Mouse (Mus musculus) lung, embryonic 15.5 days (tissue): ENCODE measurements around the gene Nkx6-1. TPM values are rescaled to one million over a fixed set of nuclear protein-coding genes. Genes with fewer than 3 reads are reported as not detected.
A peak's percentile ranks its signal among the peaks of the same experiment; 100 is the strongest.

Experiments used
- ATAC-seq: fragments of 200-750 bp; cut with Nextera tagmentation; 2 replicates; pipeline ENCODE4 v1.8.0; 2017; ENCODE audit warnings: moderate number of reproducible peaks, borderline replicate concordance; ENCODE audit not compliant: low FRiP score, low TSS enrichment; ENCODE audit errors: extremely low read depth
- H3K27ac ChIP-seq: fragments of 300-500 bp; sonication (generic); 2 replicates; pipeline ENCODE4 v1.5.1; 2015; ENCODE audit warnings: moderate library complexity, mild to moderate bottlenecking, inconsistent platforms
- H3K27me3 ChIP-seq: fragments of 300-500 bp; sonication (generic); 2 replicates; pipeline ENCODE4 v1.6.1; 2015; ENCODE audit warnings: inconsistent platforms
- H3K36me3 ChIP-seq: fragments of 300-500 bp; sonication (generic); 2 replicates; pipeline ENCODE4 v1.6.1; 2015; ENCODE audit warnings: inconsistent platforms
- H3K4me1 ChIP-seq: fragments of 300-500 bp; sonication (generic); 2 replicates; pipeline ENCODE4 v1.6.1; 2015; ENCODE audit warnings: inconsistent platforms
- H3K4me2 ChIP-seq: fragments of 300-500 bp; sonication (generic); 2 replicates; pipeline ENCODE4 v1.6.1; 2015; ENCODE audit warnings: inconsistent platforms, mild to moderate bottlenecking, moderate library complexity
- H3K4me3 ChIP-seq: fragments of 300-500 bp; sonication (generic); 2 replicates; pipeline ENCODE4 v1.5.1; 2015; ENCODE audit warnings: mild to moderate bottlenecking, inconsistent platforms
- H3K9ac ChIP-seq: fragments of 300-500 bp; sonication (generic); 2 replicates; pipeline ENCODE4 v1.6.1; 2015; ENCODE audit warnings: inconsistent platforms
- H3K9me3 ChIP-seq: fragments of 300-500 bp; sonication (generic); 2 replicates; pipeline ENCODE4 v1.6.1; 2016; ENCODE audit warnings: inconsistent platforms
- WGBS: fragments of 180-500 bp; shearing (Covaris S2); methylation state at CpG from one replicate; pipeline ENCODE4 v1.1.7; 2015; 5-methylcytosine and 5-hydroxymethylcytosine counted together
- polyA plus RNA-seq: library from polyadenylated mRNA; unstranded; fragments of >200 nt; fragmentation: Nextera tagmentation; extraction: Ambion mirVana; gene quantifications from 2 replicates; pipeline ENCODE4 v1.2.1, GENCODE M21; 2015

Nkx6-1 gene
- polyA plus RNA-seq = 0.42 and 0.54 TPM in 2 replicates

- WGBS = under 1% methylated on average over 39 of the region's 39 CpGs
- Histone ChIP-seq H3K4me2 (peak within 1 kb of the TSS; percentile 69), H3K36me3 (no peaks in the 10 kb centered on the region), H3K27me3 (peaks cover 100% of the 10 kb centered on the region), H3K9me3 (no peaks in the 10 kb centered on the region), H3K9ac (no peak within 1 kb of the TSS), H3K4me3 (peak within 1 kb of the TSS; percentile 38), H3K4me1 (peaks cover 26% of the 10 kb centered on the region), H3K27ac (no peak within 1 kb of the TSS)
- peak; percentile 95 for ATAC-seq
Observed at GRCm38 (mm10) chr5:101664945-101665615, at the start of gene Nkx6-1. Nkx6-1 (minus strand) TSS chr5:101664996.

GRCm38 (mm10) chr5:101713064-101713613 lies 48.3 kb upstream of the Nkx6-1 start:
- no peaks in the 10 kb centered on the region for H3K9me3 ChIP-seq
- H3K4me3 ChIP-seq = no peak overlapping the region
- H3K27ac ChIP-seq = no peak overlapping the region
- no peak for ATAC-seq
- H3K4me1 ChIP-seq = no peaks in the 10 kb centered on the region
- no peaks in the 10 kb centered on the region for H3K36me3 ChIP-seq
- no peak overlapping the region for H3K9ac ChIP-seq
- 74% methylated on average over 6 of the region's 6 CpGs for WGBS
- no peaks in the 10 kb centered on the region for H3K27me3 ChIP-seq
- no peak overlapping the region for H3K4me2 ChIP-seq

GRCm38 (mm10) chr5:101703374-101704260 lies 38.8 kb upstream of the Nkx6-1 start:
- WGBS = 52% methylated on average over 24 of the region's 25 CpGs
- no peaks in the 10 kb centered on the region for H3K36me3 ChIP-seq
- peak overlapping the region; percentile 9; the same call in 1 of the 2 replicates for H3K4me2 ChIP-seq
- H3K4me1 ChIP-seq = no peaks in the 10 kb centered on the region
- H3K4me3 ChIP-seq = 0 out of 2 replicates have a peak overlapping the region, but pooled peaks have one; percentile 8
- no peak overlapping the region for H3K27ac ChIP-seq
- no peak overlapping the region for H3K9ac ChIP-seq
- H3K9me3 ChIP-seq = no peaks in the 10 kb centered on the region
- H3K27me3 ChIP-seq = peaks cover 12% of the 10 kb centered on the region; the same call in 1 of the 2 replicates
- no peak for ATAC-seq

- WGBS = 76% methylated on average over 11 of the region's 11 CpGs
- ATAC-seq = no peak
- H3K27ac ChIP-seq = no peak overlapping the region
- no peak overlapping the region for H3K4me2 ChIP-seq
- H3K4me3 ChIP-seq = no peak overlapping the region
- H3K9ac ChIP-seq = no peak overlapping the region
- no peaks in the 10 kb centered on the region for H3K36me3 ChIP-seq
- H3K9me3 ChIP-seq = no peaks in the 10 kb centered on the region
- H3K27me3 ChIP-seq = peaks cover 12% of the 10 kb centered on the region; the same call in 1 of the 2 replicates
- no peaks in the 10 kb centered on the region for H3K4me1 ChIP-seq
Observed at GRCm38 (mm10) chr5:101702636-101703035, 37.8 kb upstream of the Nkx6-1 start.

- H3K27ac ChIP-seq = no peak overlapping the region
- no peak overlapping the region for H3K9ac ChIP-seq
- H3K9me3 ChIP-seq = no peaks in the 10 kb centered on the region
- no peak overlapping the region for H3K4me3 ChIP-seq
- 2% methylated on average over 3 of the region's 3 CpGs for WGBS
- no peak for ATAC-seq
- H3K4me1 ChIP-seq = no peaks in the 10 kb centered on the region
- peak overlapping the region; percentile 21; the same call in 1 of the 2 replicates for H3K4me2 ChIP-seq
- H3K27me3 ChIP-seq = peaks cover 12% of the 10 kb centered on the region; the same call in 1 of the 2 replicates
- H3K36me3 ChIP-seq = no peaks in the 10 kb centered on the region
Observed at GRCm38 (mm10) chr5:101700607-101701006, 35.8 kb upstream of the Nkx6-1 start.

GRCm38 (mm10) chr5:101688581-101688980 lies 23.8 kb upstream of the Nkx6-1 start:
- WGBS = 20% methylated on average over 15 of the region's 15 CpGs
- no peak overlapping the region for H3K4me2 ChIP-seq
- peak; percentile 31; the same call in 1 of the 2 replicates for ATAC-seq

GRCm38 (mm10) chr5:101683340-101683739 lies 18.5 kb upstream of the Nkx6-1 start:
- 0 out of 2 replicates have a peak, but pooled peaks cover 3% of the 10 kb centered on the region for H3K4me1 ChIP-seq
- H3K36me3 ChIP-seq = no peaks in the 10 kb centered on the region
- H3K4me2 ChIP-seq = no peak overlapping the region
- whole genome bisulfite sequencing = 32% methylated on average over 5 of the region's 5 CpGs
- H3K9me3 ChIP-seq = no peaks in the 10 kb centered on the region
- no peak overlapping the region for H3K27ac ChIP-seq
- no peak overlapping the region for H3K9ac ChIP-seq
- no peak; the same call in 1 of the 2 replicates for ATAC-seq
- H3K27me3 ChIP-seq = no peaks in the 10 kb centered on the region
- no peak overlapping the region for H3K4me3 ChIP-seq

More at GRCm38 (mm10) chr5:101688581-101688980, 23.8 kb upstream of the Nkx6-1 start:
- H3K4me1 ChIP-seq = 0 out of 2 replicates have a peak, but pooled peaks cover 2% of the 10 kb centered on the region
- no peaks in the 10 kb centered on the region for H3K36me3 ChIP-seq
- H3K27me3 ChIP-seq = no peaks in the 10 kb centered on the region
- no peaks in the 10 kb centered on the region for H3K9me3 ChIP-seq
- no peak overlapping the region for H3K4me3 ChIP-seq
- H3K27ac ChIP-seq = no peak overlapping the region
- no peak overlapping the region for H3K9ac ChIP-seq

- no peak for ATAC-seq
Observed at GRCm38 (mm10) chr5:101680338-101680737, 15.5 kb upstream of the Nkx6-1 start.

GRCm38 (mm10) chr5:101669381-101669780 lies 4.6 kb upstream of the Nkx6-1 start:
- no peak overlapping the region for H3K27ac ChIP-seq
- H3K4me2 ChIP-seq = no peak overlapping the region; the same call in 1 of the 2 replicates
- ATAC-seq = no peak
- H3K36me3 ChIP-seq = no peaks in the 10 kb centered on the region
- WGBS = 2% methylated on average over 15 of the region's 15 CpGs
- H3K9ac ChIP-seq = no peak overlapping the region
- no peaks in the 10 kb centered on the region for H3K9me3 ChIP-seq
- H3K27me3 ChIP-seq = peaks cover 64% of the 10 kb centered on the region
- H3K4me1 ChIP-seq = peaks cover 13% of the 10 kb centered on the region
- H3K4me3 ChIP-seq = no peak overlapping the region

More at GRCm38 (mm10) chr5:101680338-101680737, 15.5 kb upstream of the Nkx6-1 start:
- H3K4me3 ChIP-seq = no peak overlapping the region
- no peaks in the 10 kb centered on the region for H3K9me3 ChIP-seq
- H3K36me3 ChIP-seq = no peaks in the 10 kb centered on the region
- no peak overlapping the region for H3K4me2 ChIP-seq
- no peak overlapping the region for H3K9ac ChIP-seq
- H3K4me1 ChIP-seq = 0 out of 2 replicates have a peak, but pooled peaks cover 3% of the 10 kb centered on the region
- no peaks in the 10 kb centered on the region for H3K27me3 ChIP-seq
- H3K27ac ChIP-seq = no peak overlapping the region
- WGBS = 62% methylated on average over 6 of the region's 6 CpGs

GRCm38 (mm10) chr5:101668475-101668874 lies 3.7 kb upstream of the Nkx6-1 start:
- 9% methylated on average over 12 of the region's 12 CpGs for WGBS
- peaks cover 73% of the 10 kb centered on the region for H3K27me3 ChIP-seq
- H3K9ac ChIP-seq = no peak overlapping the region

GRCm38 (mm10) chr5:101668028-101668427 lies 3.2 kb upstream of the Nkx6-1 start:
- Histone ChIP-seq H3K4me1 (peaks cover 25% of the 10 kb centered on the region), H3K27ac (no peak overlapping the region), H3K9ac (no peak overlapping the region), H3K4me2 (no peak overlapping the region), H3K36me3 (no peaks in the 10 kb centered on the region), H3K4me3 (no peak overlapping the region), H3K9me3 (no peaks in the 10 kb centered on the region), H3K27me3 (peaks cover 78% of the 10 kb centered on the region)
- 3% methylated on average over 15 of the region's 15 CpGs for WGBS
- ATAC-seq = no peak

More at GRCm38 (mm10) chr5:101668475-101668874, 3.7 kb upstream of the Nkx6-1 start:
- Histone ChIP-seq H3K4me3 (no peak overlapping the region), H3K27ac (no peak overlapping the region), H3K36me3 (no peaks in the 10 kb centered on the region), H3K9me3 (no peaks in the 10 kb centered on the region), H3K4me1 (peaks cover 22% of the 10 kb centered on the region), H3K4me2 (no peak overlapping the region)
- ATAC-seq = no peak
